Mouse (Mus musculus) E14TG2a.4 (cell line): ENCODE measurements around the gene Auts2.

ENCODE experiments used
- H3K27me3 ChIP-seq: 2 replicates; pipeline ENCODE4 v1.6.1; 2014; ENCODE audit warnings: low read length, control low read depth; ENCODE audit not compliant: insufficient read depth
- H3K36me3 ChIP-seq: 2 replicates; pipeline ENCODE4 v1.6.1; 2014; ENCODE audit warnings: low read length, control low read depth; ENCODE audit not compliant: insufficient read depth
- H3K4me1 ChIP-seq: replicated peaks from 2 replicates; pipeline ENCODE4 v1.6.1; 2014; ENCODE audit warnings: low read depth, low read length, control low read depth
- H3K4me3 ChIP-seq: replicated peaks from 2 replicates; pipeline ENCODE4 v1.5.1; 2014; ENCODE audit warnings: mild to moderate bottlenecking, low read length
- H3K9me3 ChIP-seq: 2 replicates; pipeline ENCODE4 v1.6.1; 2014; ENCODE audit warnings: low read length, control low read depth
- CTCF ChIP-seq: conservative IDR thresholded peaks from 2 replicates; pipeline ENCODE4 v1.5.1; 2014; ENCODE audit warnings: low read length
- NANOG ChIP-seq: IDR thresholded peaks from 2 replicates; pipeline ENCODE4 v1.6.1; 2014; ENCODE audit warnings: borderline replicate concordance, low read length, mixed read lengths
- POU5F1 ChIP-seq: IDR thresholded peaks from 2 replicates; pipeline ENCODE4 v1.6.1; 2014; ENCODE audit warnings: low read length, borderline replicate concordance

The Auts2 gene

DNA sequence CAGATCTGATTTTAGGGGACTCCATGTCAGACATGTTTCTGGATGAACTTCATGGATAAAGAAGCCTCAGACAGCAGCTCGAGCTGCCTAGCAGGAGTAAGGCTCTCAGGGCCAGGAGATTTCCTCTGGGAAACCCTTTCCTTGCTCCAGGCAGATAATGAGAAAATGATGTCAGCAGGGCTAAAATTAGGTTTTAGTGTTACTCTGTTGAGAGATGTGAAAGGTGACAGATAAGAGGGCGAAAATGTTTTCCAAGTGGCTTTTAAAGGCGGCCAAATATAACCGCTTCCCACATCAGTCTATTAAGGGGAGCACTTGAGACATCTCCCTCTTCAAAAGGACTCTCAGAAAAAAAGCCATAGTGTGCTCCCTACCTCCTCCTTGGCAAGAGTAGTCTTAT, 1025.5 kb downstream of the Auts2 start:
- TF ChIP-seq CTCF (no peak), NANOG (no peak), POU5F1 (no peak)
- Histone ChIP-seq H3K4me1 (peaks cover 49% of the 10 kb centered on the region), H3K36me3 (no peaks in the 10 kb centered on the region), H3K4me3 (no peak overlapping the region), H3K9me3 (no peaks in the 10 kb centered on the region), H3K27me3 (no peaks in the 10 kb centered on the region)

DNA sequence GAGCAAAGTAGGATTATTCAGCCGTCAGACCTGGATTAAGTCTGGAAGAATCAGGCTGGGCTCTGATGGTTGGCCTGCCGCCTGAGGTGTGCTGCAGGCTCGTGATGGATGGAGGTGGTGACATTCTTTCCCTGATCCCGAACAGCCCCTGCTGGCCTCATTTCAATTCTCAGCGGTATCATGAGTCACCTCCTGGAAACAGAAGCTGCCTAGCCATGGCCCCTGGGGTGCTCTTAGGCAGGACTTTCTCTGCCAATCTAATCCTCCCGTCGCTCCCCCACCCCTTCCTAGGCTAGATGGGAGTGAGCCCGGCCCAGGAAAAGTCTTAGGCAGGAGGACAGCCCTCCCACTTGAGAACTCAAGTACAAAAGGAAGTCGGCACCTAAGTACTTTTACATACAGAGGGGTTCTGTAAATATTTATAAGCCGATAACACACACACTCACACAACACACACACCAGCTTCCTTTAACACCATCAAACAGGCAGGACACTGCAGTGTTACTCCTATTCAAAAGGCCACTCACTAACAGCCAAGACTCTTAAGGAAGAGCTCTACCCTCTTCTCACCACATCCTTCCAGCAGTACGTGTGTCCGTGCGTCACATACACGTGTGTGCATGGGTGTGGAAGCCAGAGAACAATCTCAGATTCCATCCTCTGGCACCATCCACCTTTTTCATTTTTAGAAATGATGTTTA, 1027.3 kb downstream of the Auts2 start:
- TF ChIP-seq POU5F1 (no peak), NANOG (no peak), CTCF (no peak)

DNA sequence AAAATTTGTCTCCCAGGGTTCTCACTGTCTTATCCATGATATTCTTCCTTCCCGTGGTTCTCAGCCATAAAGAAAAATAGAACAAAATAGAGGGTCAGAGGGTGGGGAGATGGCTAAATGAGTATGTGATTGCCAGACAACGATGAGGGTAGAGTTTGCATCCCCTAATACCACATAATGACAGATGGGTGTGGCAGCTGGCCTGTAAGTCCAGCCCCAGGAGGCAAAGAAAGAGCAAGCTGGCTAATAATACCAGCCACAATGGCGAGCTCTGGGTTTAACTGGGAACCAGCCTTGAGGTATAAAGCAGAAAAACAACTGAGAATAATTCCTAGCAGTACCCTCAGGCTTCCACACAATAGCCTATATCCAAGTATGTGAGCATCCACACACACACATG, 1029.4 kb downstream of the Auts2 start:
- Histone ChIP-seq H3K4me3 (no peak overlapping the region), H3K4me1 (peaks cover 60% of the 10 kb centered on the region), H3K9me3 (no peaks in the 10 kb centered on the region), H3K27me3 (no peaks in the 10 kb centered on the region), H3K36me3 (no peaks in the 10 kb centered on the region)
- TF ChIP-seq POU5F1 (no peak), NANOG (no peak), CTCF (no peak)

More for the DNA sequence above, 1027.3 kb downstream of the Auts2 start:
- Histone ChIP-seq H3K9me3 (no peaks in the 10 kb centered on the region), H3K4me3 (peak overlapping the region; percentile 56), H3K36me3 (no peaks in the 10 kb centered on the region), H3K27me3 (no peaks in the 10 kb centered on the region), H3K4me1 (peaks cover 56% of the 10 kb centered on the region)

DNA sequence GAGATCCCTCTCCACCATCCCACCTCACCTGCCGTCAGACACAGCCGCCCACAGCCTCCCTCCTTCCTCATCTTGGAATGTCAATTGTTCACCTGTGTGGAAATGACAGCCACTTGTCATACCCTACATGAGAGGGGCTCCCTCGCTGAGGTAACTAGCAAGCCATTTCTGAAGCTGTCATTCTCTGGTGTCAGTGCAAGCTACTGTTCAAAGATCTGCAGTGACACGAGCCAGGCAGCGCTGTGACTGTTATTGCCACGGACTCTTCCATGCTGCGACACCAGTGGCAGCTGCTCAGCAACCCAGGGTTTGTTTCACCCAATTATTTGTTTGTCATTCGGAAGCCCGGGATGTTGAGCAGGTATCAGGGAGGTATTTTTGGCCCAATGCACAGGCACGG, 1030.5 kb downstream of the Auts2 start:
- Histone ChIP-seq H3K27me3 (no peaks in the 10 kb centered on the region), H3K9me3 (no peaks in the 10 kb centered on the region), H3K4me3 (no peak overlapping the region), H3K4me1 (peaks cover 66% of the 10 kb centered on the region), H3K36me3 (no peaks in the 10 kb centered on the region)
- TF ChIP-seq POU5F1 (no peak), CTCF (no peak), NANOG (no peak)

DNA sequence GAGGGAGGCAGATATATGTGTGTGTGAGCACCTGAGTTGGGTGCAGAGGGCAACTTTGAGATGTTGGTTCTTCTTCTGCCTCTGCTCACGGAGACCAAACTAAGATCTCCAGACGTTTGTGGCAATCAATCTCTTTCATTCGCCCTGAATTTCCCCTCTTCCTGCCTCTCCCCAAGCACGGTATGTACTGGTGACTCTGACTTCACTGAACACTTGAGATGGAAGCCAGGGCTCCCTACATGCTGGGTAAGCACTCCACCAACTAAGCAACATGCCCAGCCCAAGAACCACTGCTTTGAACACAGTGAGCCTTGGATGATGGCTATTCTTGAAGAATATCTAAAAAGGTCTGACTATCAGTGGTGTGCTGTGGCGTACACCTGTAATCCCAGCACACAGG, 1032.5 kb downstream of the Auts2 start:
- Histone ChIP-seq H3K36me3 (no peaks in the 10 kb centered on the region), H3K4me3 (no peak overlapping the region), H3K9me3 (no peaks in the 10 kb centered on the region), H3K27me3 (no peaks in the 10 kb centered on the region), H3K4me1 (peaks cover 50% of the 10 kb centered on the region)
- TF ChIP-seq NANOG: no peak
- TF ChIP-seq POU5F1: no peak
- TF ChIP-seq CTCF: no peak

DNA sequence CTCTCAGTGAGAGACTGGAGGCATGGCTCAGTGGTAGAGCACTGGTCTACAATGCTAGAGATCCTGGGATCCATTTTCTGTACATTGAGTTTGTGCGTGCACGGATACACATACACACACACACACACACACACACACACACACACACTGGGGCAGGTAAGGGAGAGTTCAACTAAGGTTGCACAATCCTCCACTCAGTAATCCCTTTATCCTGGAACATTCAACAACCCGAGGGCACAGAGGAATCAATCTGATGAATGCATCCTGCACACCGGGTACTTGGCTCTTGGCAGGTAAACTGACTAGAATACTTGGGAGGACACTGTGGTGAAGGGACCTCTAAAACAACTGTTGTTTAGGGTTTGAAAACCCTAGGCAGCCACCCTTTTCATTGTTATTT, 1033.8 kb downstream of the Auts2 start:
- TF ChIP-seq NANOG: no peak
- no peak for TF ChIP-seq POU5F1
- Histone ChIP-seq H3K4me3 (no peak overlapping the region), H3K9me3 (no peaks in the 10 kb centered on the region), H3K27me3 (no peaks in the 10 kb centered on the region), H3K4me1 (peaks cover 38% of the 10 kb centered on the region), H3K36me3 (no peaks in the 10 kb centered on the region)

DNA sequence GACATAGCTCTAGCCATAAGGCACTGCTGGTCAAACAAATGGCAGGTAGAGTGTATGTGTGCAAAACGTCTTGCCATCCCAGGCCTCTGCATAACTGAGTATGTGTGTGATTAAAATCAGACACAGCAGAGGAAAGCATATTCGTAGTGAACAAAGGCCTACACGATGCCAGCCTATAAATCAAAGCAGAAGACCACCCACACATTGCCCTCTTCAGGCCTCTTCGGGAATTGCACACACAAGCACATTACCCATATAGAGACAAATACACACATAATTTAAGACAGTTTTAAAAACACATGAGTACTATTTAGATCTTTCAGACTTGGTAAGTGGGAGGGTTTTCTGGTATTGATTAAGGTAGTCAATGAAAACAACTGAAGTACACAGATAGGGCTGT, 1044.3 kb downstream of the Auts2 start:
- Histone ChIP-seq H3K27me3 (no peaks in the 10 kb centered on the region), H3K4me3 (no peak overlapping the region), H3K36me3 (no peaks in the 10 kb centered on the region), H3K9me3 (peaks cover 9% of the 10 kb centered on the region), H3K4me1 (peaks cover 47% of the 10 kb centered on the region)
- TF ChIP-seq NANOG: no peak
- TF ChIP-seq CTCF: peak; percentile 79

DNA sequence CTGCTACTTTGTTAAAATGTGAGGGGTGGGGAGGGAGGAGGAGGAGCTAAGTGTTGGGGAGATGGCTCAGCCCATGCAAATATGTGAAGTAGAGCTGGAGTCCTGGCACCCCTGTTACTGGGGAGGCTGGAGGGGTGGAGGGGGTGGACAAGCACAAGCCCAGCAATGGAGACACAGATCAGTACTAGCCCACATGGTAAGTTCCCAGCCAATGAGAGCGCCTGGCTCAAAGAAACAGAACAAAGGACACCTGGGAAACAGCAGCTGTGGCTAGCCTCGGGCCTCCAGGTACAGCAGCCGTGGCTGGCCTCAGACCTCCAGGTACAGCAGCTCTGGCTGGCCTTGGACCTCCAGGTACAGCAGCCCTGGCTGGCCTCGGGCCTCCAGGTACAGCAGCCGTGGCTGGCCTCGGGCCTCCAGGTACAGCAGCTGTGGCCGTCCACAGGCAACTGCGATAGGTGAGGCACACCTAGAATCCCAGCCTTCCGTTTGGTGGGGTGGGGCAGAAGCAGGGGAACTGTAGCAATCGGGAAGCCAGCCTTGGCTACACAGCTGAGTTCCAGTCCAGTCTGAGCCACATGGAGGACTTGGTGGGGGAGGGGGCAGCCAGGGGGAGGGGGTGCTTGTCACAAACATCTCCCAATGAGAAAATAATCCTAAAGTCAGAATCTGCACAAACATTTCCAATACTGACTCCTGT, 1046.5 kb downstream of the Auts2 start:
- Histone ChIP-seq H3K9me3 (peaks cover 9% of the 10 kb centered on the region), H3K4me3 (peak overlapping the region; percentile 66), H3K36me3 (no peaks in the 10 kb centered on the region), H3K4me1 (peaks cover 66% of the 10 kb centered on the region), H3K27me3 (no peaks in the 10 kb centered on the region)
- TF ChIP-seq POU5F1: no peak
- no peak for TF ChIP-seq CTCF
- TF ChIP-seq NANOG: no peak
